Mouse (Mus musculus) small intestine, adult 2 months (tissue): ENCODE results near the gene RPS10-NUDT3. TPM values are rescaled to one million over a fixed set of nuclear protein-coding genes. Genes with fewer than 3 reads are reported as not detected.

Experiments used
- H3K27ac ChIP-seq: fragments of 200-500 bp; 2 replicates; pipeline ENCODE4 v1.5.1; 2012; ENCODE audit warnings: low read depth, low read length, control low read depth, inconsistent platforms; ENCODE audit not compliant: insufficient read depth
- H3K27me3 ChIP-seq: fragments of 200-500 bp; 2 replicates; pipeline ENCODE4 v1.6.1; 2012; ENCODE audit warnings: mild to moderate bottlenecking, moderate library complexity, low read length, inconsistent platforms; ENCODE audit not compliant: control insufficient read depth, insufficient read depth
- H3K36me3 ChIP-seq: fragments of 200-500 bp; 2 replicates; pipeline ENCODE4 v1.6.1; 2012; ENCODE audit warnings: mild to moderate bottlenecking, low read length, control low read depth, inconsistent platforms; ENCODE audit not compliant: control insufficient read depth, insufficient read depth
- H3K4me1 ChIP-seq: fragments of 200-500 bp; 2 replicates; pipeline ENCODE4 v1.6.1; 2012; ENCODE audit warnings: low read length, inconsistent platforms, mixed read lengths; ENCODE audit not compliant: control insufficient read depth, insufficient read depth, insufficient read length
- H3K4me3 ChIP-seq: fragments of 200-500 bp; 2 replicates; pipeline ENCODE4 v1.5.1; 2012; ENCODE audit warnings: low read depth, mild to moderate bottlenecking, control low read depth, inconsistent platforms, low read length, moderate library complexity
- CTCF ChIP-seq: fragments of 200-500 bp; IDR thresholded peaks from 2 replicates; pipeline ENCODE4 v1.5.1; 2012; ENCODE audit warnings: low read depth, mild to moderate bottlenecking, control low read depth, inconsistent platforms, low read length, moderate library complexity, mixed read lengths; ENCODE audit not compliant: insufficient replicate concordance, insufficient read length; ENCODE audit errors: extremely low read depth
- POLR2A ChIP-seq: fragments of 200-500 bp; IDR thresholded peaks from 2 replicates; pipeline ENCODE4 v1.6.1; 2012; ENCODE audit warnings: low read depth, mild to moderate bottlenecking, control low read depth, inconsistent platforms, low read length, moderate library complexity
- WGBS: fragments of 180-500 bp; shearing (Covaris S2); methylation state at CpG from one replicate; pipeline ENCODE4 v1.1.7; 2018; 5-methylcytosine and 5-hydroxymethylcytosine counted together
- polyA plus RNA-seq: library from polyadenylated mRNA; depleted of rRNA; stranded (reverse); fragments of >200 nt; gene quantifications from 2 replicates; pipeline ENCODE4 v1.2.3, GENCODE M21; 2012

RPS10-NUDT3 gene
- polyA plus RNA-seq, 1 experiment, result not detected

DNA sequence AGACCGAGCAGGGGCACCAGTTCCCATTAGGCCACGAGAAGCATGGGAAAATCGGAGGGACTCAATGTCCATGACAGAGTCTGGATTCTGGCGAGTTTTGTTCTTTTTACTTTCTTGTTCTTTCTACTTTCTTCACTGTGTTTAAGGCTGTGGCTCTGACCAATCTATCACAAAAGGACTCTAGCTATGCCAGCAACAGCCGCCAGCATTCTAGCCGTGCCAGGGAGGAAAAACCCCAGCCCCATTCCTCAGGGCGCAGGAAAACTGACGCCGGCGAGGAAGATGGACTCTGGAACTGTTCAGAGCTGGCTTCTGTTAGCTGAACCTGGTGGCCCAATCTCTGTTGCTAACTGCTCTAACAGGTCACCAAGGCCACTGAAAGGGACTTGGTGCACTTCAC, 56.5 kb downstream of the RPS10-NUDT3 start:
- peaks cover 41% of the 10 kb centered on the region for H3K36me3 ChIP-seq
- 91% methylated on average over 10 of the region's 10 CpGs for WGBS
- H3K4me1 ChIP-seq, result no peaks in the 10 kb centered on the region; the same call in 1 of the 2 replicates
- no peaks in the 10 kb centered on the region for H3K27me3 ChIP-seq
- no peak overlapping the region for H3K27ac ChIP-seq
- TF ChIP-seq POLR2A (no peak), CTCF (no peak)
- H3K4me3 ChIP-seq, result no peak overlapping the region

GRCm38 (mm10) chr17:27577468-27577867, 57.6 kb downstream of the RPS10-NUDT3 start:
- WGBS, result 84% methylated on average over 6 of the region's 6 CpGs
- H3K4me1 ChIP-seq, result no peaks in the 10 kb centered on the region; the same call in 1 of the 2 replicates
- no peak for TF ChIP-seq CTCF
- TF ChIP-seq POLR2A, result no peak
- H3K27me3 ChIP-seq, result no peaks in the 10 kb centered on the region
- no peak overlapping the region for H3K4me3 ChIP-seq
- peaks cover 36% of the 10 kb centered on the region for H3K36me3 ChIP-seq
- H3K27ac ChIP-seq, result no peak overlapping the region

GRCm38 (mm10) chr17:27576056-27576455, 59.0 kb downstream of the RPS10-NUDT3 start:
- peaks cover 27% of the 10 kb centered on the region for H3K36me3 ChIP-seq
- H3K27ac ChIP-seq, result no peak overlapping the region
- no peaks in the 10 kb centered on the region for H3K27me3 ChIP-seq
- no peak overlapping the region for H3K4me3 ChIP-seq
- H3K4me1 ChIP-seq, result no peaks in the 10 kb centered on the region; the same call in 1 of the 2 replicates
- TF ChIP-seq CTCF (no peak), POLR2A (no peak)
- WGBS, result 75% methylated on average over 7 of the region's 7 CpGs

DNA sequence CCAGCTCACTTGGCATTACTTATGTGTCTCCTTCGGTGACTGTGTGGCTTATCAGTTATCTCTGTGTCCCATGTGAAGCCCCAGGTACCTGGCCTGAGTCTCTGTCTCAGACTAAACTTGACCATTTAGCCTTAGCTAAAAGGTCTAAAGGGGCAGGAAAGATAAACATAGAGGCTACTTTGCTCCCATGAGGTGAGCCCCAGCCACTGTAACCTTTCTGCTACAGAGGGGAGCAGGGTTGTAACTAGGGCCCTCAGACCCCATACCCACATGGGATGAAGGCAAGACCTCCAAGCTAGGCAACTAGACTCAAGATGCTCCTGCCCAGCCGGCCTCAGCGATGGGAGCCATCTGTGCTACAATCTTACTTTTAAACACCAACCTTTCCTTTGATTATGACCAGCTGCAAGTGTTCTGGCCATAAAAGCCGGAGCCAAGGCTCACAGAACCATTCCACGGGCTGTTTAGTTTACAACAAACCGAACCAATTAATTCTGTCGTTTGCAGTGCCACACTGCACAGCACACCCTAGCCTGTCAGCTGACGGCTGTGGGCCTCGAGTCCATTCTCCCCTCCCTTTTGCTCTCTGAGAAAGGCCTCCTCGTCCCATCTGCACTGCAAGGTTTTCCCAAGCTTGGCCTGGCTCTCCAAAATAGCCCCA, 59.8 kb downstream of the RPS10-NUDT3 start:
- Histone ChIP-seq H3K27me3 (no peaks in the 10 kb centered on the region), H3K4me3 (no peak overlapping the region), H3K27ac (no peak overlapping the region), H3K4me1 (no peaks in the 10 kb centered on the region; the same call in 1 of the 2 replicates), H3K36me3 (peaks cover 19% of the 10 kb centered on the region)
- WGBS, result 69% methylated on average over 10 of the region's 10 CpGs
- no peak for TF ChIP-seq CTCF
- no peak for TF ChIP-seq POLR2A

DNA sequence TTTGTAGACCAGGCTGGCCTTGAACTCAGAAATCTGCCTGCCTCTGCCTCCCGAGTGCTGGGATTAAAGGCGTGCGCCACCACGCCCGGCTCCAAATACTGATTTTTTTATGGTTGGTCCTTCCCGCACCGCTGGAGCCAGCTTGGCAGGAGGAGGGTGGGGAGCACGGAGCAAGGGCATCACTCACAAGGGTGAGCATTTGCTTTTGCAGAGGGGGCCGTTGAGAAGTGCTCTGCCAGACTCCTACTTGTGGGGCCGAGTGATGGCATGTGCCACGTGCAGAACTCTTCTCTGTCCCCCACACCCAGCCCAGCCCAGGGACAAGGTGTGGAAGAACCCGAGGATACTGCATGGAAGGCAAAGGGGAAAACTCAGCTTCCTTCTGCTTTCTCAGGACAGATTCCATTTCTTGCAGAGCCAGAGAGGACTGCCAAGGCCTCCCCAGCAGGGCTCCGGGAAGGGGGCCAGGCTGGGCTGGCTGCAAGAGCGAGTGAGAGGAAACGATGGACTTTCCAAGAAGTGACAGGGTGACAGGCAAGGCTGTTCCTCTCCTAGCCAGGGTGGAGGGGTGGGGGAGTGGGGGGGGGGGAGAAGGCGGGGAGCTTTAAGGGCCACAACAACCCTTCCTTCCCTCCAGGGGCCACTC, 60.4 kb downstream of the RPS10-NUDT3 start:
- no peak overlapping the region for H3K4me3 ChIP-seq
- 87% methylated on average over 16 of the region's 16 CpGs for WGBS
- H3K27me3 ChIP-seq, result no peaks in the 10 kb centered on the region
- peaks cover 13% of the 10 kb centered on the region for H3K36me3 ChIP-seq
- no peaks in the 10 kb centered on the region; the same call in 1 of the 2 replicates for H3K4me1 ChIP-seq
- H3K27ac ChIP-seq, result no peak overlapping the region
- TF ChIP-seq POLR2A, result no peak
- no peak for TF ChIP-seq CTCF

DNA sequence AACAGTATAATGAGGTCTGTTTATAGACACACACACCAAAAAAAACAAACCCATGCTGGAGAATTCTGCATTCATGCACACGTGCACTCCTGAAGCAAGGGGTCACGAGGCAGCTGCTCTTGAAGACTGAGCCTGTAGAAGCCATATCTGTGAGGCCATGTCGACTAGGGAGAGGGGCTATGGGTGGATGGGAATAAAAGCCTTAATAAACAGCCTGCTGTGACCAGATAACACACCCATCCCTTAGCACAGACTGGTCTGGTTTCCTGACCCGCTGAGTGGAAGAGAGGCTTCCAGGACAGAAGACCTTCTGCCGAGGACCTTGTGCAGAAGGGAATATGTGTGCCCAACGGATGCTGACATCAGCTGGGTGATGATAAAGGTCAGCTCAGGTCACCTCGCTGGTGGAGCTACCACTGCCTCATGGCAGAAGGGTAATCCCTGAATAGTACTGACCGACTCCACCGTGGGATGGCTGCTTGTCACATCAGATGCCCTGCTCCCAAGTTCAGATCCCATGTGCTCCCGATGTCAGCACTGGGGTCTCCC, 61.2 kb downstream of the RPS10-NUDT3 start:
- Histone ChIP-seq H3K4me1 (no peaks in the 10 kb centered on the region; the same call in none of the 2 replicates), H3K27ac (no peak overlapping the region), H3K4me3 (no peak overlapping the region), H3K36me3 (peaks cover 6% of the 10 kb centered on the region; the same call in 1 of the 2 replicates), H3K27me3 (no peaks in the 10 kb centered on the region)
- WGBS, result 85% methylated on average over 10 of the region's 10 CpGs
- no peak for TF ChIP-seq CTCF
- TF ChIP-seq POLR2A, result no peak

- no peaks in the 10 kb centered on the region for H3K27me3 ChIP-seq
- no peak overlapping the region for H3K4me3 ChIP-seq
- H3K36me3 ChIP-seq, result no peaks in the 10 kb centered on the region
- TF ChIP-seq CTCF, result no peak
- no peak for TF ChIP-seq POLR2A
- H3K4me1 ChIP-seq, result no peaks in the 10 kb centered on the region; the same call in none of the 2 replicates
- 65% methylated on average over 8 of the region's 8 CpGs for WGBS
- no peak overlapping the region for H3K27ac ChIP-seq
Observed at GRCm38 (mm10) chr17:27571315-27571714, 63.7 kb downstream of the RPS10-NUDT3 start.
